Mouse (Mus musculus) testis, postnatal 14 days (tissue): ENCODE measurements around the gene Bckdhb.

ENCODE experiments used
- DNase-seq: peaks from one replicate; pipeline ENCODE4 v3.0.0; 2021; ENCODE audit warnings: low spot score

Gene Bckdhb

GRCm38 (mm10) chr9:84107045-84107813, 182.3 kb downstream of the Bckdhb start:
- DNase-seq: no peak

- DNase-seq: no peak
Measured at GRCm38 (mm10) chr9:84108534-84108933, 183.6 kb downstream of the Bckdhb start.

GRCm38 (mm10) chr9:84109777-84110478, 185.0 kb downstream of the Bckdhb start:
- DNase-seq: no peak

- no peak for DNase-seq
Measured at GRCm38 (mm10) chr9:84110616-84111015, 185.7 kb downstream of the Bckdhb start.

- DNase-seq: no peak
Measured at GRCm38 (mm10) chr9:84112319-84112718, 187.4 kb downstream of the Bckdhb start.

- no peak for DNase-seq
Measured at GRCm38 (mm10) chr9:84112842-84113568, 188.1 kb downstream of the Bckdhb start.

GRCm38 (mm10) chr9:84114254-84114653, 189.3 kb downstream of the Bckdhb start:
- DNase-seq: no peak

GRCm38 (mm10) chr9:84117337-84117736, 192.4 kb downstream of the Bckdhb start:
- DNase-seq: no peak

GRCm38 (mm10) chr9:84124996-84125395, 200.1 kb downstream of the Bckdhb start:
- no peak for DNase-seq

GRCm38 (mm10) chr9:84130338-84130737, 205.4 kb downstream of the Bckdhb start:
- no peak for DNase-seq

GRCm38 (mm10) chr9:84135062-84135461, 210.1 kb downstream of the Bckdhb start:
- DNase-seq: no peak

GRCm38 (mm10) chr9:84137192-84137591, 212.2 kb downstream of the Bckdhb start:
- no peak for DNase-seq

GRCm38 (mm10) chr9:84148124-84148523, 223.2 kb downstream of the Bckdhb start:
- DNase-seq: no peak
